Mouse (Mus musculus): ENCODE results near the gene Atp6v0a4. TPM values are rescaled to one million over a fixed set of nuclear protein-coding genes. Genes with fewer than 3 reads are reported as not detected.

The Atp6v0a4 gene
- total RNA-seq (2023) = 0.27 TPM

GRCm38 (mm10) chr6:38124207-38124835, at the start of gene Atp6v0a4:
Gene Atp6v0a4 (minus strand): TSS chr6:38124586.

GRCm38 (mm10) chr6:38109160-38109795, 15.1 kb downstream of the Atp6v0a4 start, which contains the start of gene Tmem213:
Gene Tmem213 (plus strand): TSS chr6:38109255.

GRCm38 (mm10) chr6:38046838-38047237, 77.5 kb downstream of the Atp6v0a4 start, which contains the start of gene Svopl:
Gene Svopl (minus strand): TSS chr6:38046996.

Other genes with a start within 250 kb of the Atp6v0a4 start
- not detected for gene Svopl, start 77.6 kb downstream of the Atp6v0a4 start, total RNA-seq (2023)
- gene Tmem213, start 15.3 kb downstream of the Atp6v0a4 start, total RNA-seq (2023) = not detected
- gene D630045J12Rik, start 129.4 kb upstream of the Atp6v0a4 start, total RNA-seq (2023) = 0.12 TPM
- 6.2 TPM for gene Zc3hav1l, start 174.7 kb upstream of the Atp6v0a4 start, total RNA-seq (2023)
- gene Zc3hav1, start 230.0 kb upstream of the Atp6v0a4 start, total RNA-seq (2023) = 355 TPM